Mouse (Mus musculus): ENCODE data around the gene Klf15. TPM values are rescaled to one million over a fixed set of nuclear protein-coding genes. Genes with fewer than 3 reads are reported as not detected.

Klf15 gene
- polyA plus RNA-seq, 1 experiment from 2014 or later, result 10.2 TPM

DNA sequence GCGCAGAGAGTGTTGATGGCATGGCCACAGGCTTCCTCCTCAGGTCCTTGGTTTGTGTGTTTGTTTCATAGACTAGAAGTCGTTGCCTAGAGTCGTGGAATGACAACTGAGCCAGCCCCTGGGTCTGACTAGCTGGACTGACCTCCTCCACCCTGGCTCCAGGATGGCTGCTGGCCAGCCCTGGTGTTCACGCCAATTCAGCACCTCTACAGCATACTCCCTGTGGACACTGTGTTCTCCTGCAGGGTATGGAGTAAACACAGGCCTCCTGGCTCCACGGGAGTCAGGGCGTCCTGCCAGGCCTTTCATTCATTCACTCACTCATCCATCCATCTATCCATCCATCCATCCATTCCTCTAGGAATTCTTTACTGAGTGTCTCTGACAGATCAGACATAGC lies 46.7 kb downstream of the Klf15 start:
- Histone ChIP-seq H3K4me3 (replicated peaks; ENCODE audit: low read length) (no peak overlapping the region), H3K27ac (ENCODE audit: low read length) (no peak overlapping the region), H3K27me3 (ENCODE audit: control insufficient read depth, insufficient read depth, low read length) (no peaks in the 10 kb centered on the region), H3K9me3 (replicated peaks; ENCODE audit: control insufficient read depth, low read length) (no peaks in the 10 kb centered on the region), H3K4me2 (ENCODE audit: low read depth, low read length) (no peak overlapping the region), H3K4me1 (ENCODE audit: control insufficient read depth, insufficient read depth, low read length) (peaks cover 30% of the 10 kb centered on the region), H3K36me3 (ENCODE audit: control insufficient read depth, insufficient read depth, low read length) (no peaks in the 10 kb centered on the region), H3K9ac (ENCODE audit: low read length) (no peak overlapping the region)
- WGBS, result 55% methylated on average over 6 of the region's 6 CpGs
- ATAC-seq (ENCODE audit: insufficient read depth, low FRiP score), result no peak

GRCm38 (mm10) chr6:90512416-90512815 lies 50.0 kb downstream of the Klf15 start:
- 85% methylated on average over 5 of the region's 5 CpGs for WGBS
- ATAC-seq (ENCODE audit: insufficient read depth, low FRiP score), result no peak
- H3K27me3 ChIP-seq (ENCODE audit: control insufficient read depth, insufficient read depth, low read length), result no peaks in the 10 kb centered on the region
- H3K36me3 ChIP-seq (ENCODE audit: control insufficient read depth, insufficient read depth, low read length), result no peaks in the 10 kb centered on the region
- no peak overlapping the region for H3K4me2 ChIP-seq (ENCODE audit: low read depth, low read length)
- no peaks in the 10 kb centered on the region for H3K9me3 ChIP-seq (replicated peaks; ENCODE audit: control insufficient read depth, low read length)
- H3K4me1 ChIP-seq (ENCODE audit: control insufficient read depth, insufficient read depth, low read length), result peaks cover 14% of the 10 kb centered on the region
- H3K9ac ChIP-seq (ENCODE audit: low read length), result no peak overlapping the region
- H3K27ac ChIP-seq (ENCODE audit: low read length), result no peak overlapping the region
- H3K4me3 ChIP-seq (replicated peaks; ENCODE audit: low read length), result no peak overlapping the region

DNA sequence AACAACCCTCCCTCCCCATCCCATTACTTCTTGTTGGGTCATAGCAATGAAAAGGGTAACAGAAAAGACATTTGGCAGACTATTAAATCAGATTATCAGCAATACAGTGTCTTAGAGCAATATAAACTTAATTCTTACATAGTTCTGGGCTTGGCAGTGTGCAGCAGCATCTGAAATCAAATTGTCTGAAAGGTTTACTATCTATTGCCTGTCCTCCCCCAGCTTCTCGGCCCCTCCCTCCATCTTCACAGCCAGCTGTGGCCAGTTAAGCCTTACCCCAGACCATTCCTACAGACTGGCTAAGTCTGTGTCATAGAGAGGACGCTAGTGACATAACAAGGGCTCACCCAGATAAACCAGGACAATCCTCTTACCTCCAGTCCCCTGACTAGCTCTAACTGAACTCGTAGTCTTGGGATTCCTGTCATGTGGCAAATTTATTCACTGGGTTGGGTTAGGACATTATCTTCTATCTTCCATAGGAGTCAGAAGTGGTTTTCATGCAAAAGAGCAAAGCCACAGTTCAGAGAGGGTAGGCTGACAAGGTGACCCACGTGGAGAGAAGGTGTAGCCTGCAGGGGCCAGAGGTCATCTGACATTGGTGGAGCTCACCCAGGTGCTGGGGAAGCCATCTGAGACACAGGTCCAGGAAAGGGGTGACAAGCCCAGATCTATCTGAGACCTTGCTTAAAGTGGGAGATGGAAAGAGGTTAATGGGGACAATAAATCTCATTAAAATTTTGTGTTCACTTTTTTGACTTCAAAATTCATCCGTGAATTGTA lies 50.9 kb downstream of the Klf15 start:
- peaks cover 7% of the 10 kb centered on the region; the same call in 1 of the 2 replicates for H3K4me1 ChIP-seq (ENCODE audit: control insufficient read depth, insufficient read depth, low read length)
- no peak overlapping the region for H3K9ac ChIP-seq (ENCODE audit: low read length)
- ATAC-seq (ENCODE audit: insufficient read depth, low FRiP score), result no peak
- no peaks in the 10 kb centered on the region for H3K36me3 ChIP-seq (ENCODE audit: control insufficient read depth, insufficient read depth, low read length)
- no peaks in the 10 kb centered on the region for H3K27me3 ChIP-seq (ENCODE audit: control insufficient read depth, insufficient read depth, low read length)
- no peak overlapping the region for H3K4me3 ChIP-seq (replicated peaks; ENCODE audit: low read length)
- H3K9me3 ChIP-seq (replicated peaks; ENCODE audit: control insufficient read depth, low read length), result no peaks in the 10 kb centered on the region
- H3K4me2 ChIP-seq (ENCODE audit: low read depth, low read length), result no peak overlapping the region
- WGBS, result 72% methylated on average over 5 of the region's 5 CpGs
- H3K27ac ChIP-seq (ENCODE audit: low read length), result no peak overlapping the region

GRCm38 (mm10) chr6:90514369-90514768 lies 52.0 kb downstream of the Klf15 start:
- Histone ChIP-seq H3K4me2 (ENCODE audit: low read depth, low read length) (no peak overlapping the region), H3K9ac (ENCODE audit: low read length) (no peak overlapping the region), H3K27ac (ENCODE audit: low read length) (no peak overlapping the region), H3K4me3 (replicated peaks; ENCODE audit: low read length) (no peak overlapping the region), H3K4me1 (ENCODE audit: control insufficient read depth, insufficient read depth, low read length) (no peaks in the 10 kb centered on the region), H3K9me3 (replicated peaks; ENCODE audit: control insufficient read depth, low read length) (no peaks in the 10 kb centered on the region), H3K36me3 (ENCODE audit: control insufficient read depth, insufficient read depth, low read length) (no peaks in the 10 kb centered on the region), H3K27me3 (ENCODE audit: control insufficient read depth, insufficient read depth, low read length) (no peaks in the 10 kb centered on the region)
- ATAC-seq (ENCODE audit: insufficient read depth, low FRiP score), result peak; percentile 51; the same call in 1 of the 2 replicates

GRCm38 (mm10) chr6:90514883-90515405 lies 52.6 kb downstream of the Klf15 start:
- Histone ChIP-seq H3K9me3 (replicated peaks; ENCODE audit: control insufficient read depth, low read length) (no peaks in the 10 kb centered on the region), H3K4me1 (ENCODE audit: control insufficient read depth, insufficient read depth, low read length) (no peaks in the 10 kb centered on the region), H3K36me3 (ENCODE audit: control insufficient read depth, insufficient read depth, low read length) (no peaks in the 10 kb centered on the region), H3K27ac (ENCODE audit: low read length) (no peak overlapping the region), H3K4me3 (replicated peaks; ENCODE audit: low read length) (no peak overlapping the region), H3K27me3 (ENCODE audit: control insufficient read depth, insufficient read depth, low read length) (no peaks in the 10 kb centered on the region), H3K9ac (ENCODE audit: low read length) (no peak overlapping the region), H3K4me2 (ENCODE audit: low read depth, low read length) (no peak overlapping the region)
- 30% methylated on average over 4 of the region's 4 CpGs for WGBS
- ATAC-seq (ENCODE audit: insufficient read depth, low FRiP score), result peak; percentile 89

- 39% methylated on average over 3 of the region's 3 CpGs for WGBS
- Histone ChIP-seq H3K27ac (ENCODE audit: low read length) (no peak overlapping the region), H3K4me3 (replicated peaks; ENCODE audit: low read length) (no peak overlapping the region), H3K4me1 (ENCODE audit: control insufficient read depth, insufficient read depth, low read length) (no peaks in the 10 kb centered on the region), H3K4me2 (ENCODE audit: low read depth, low read length) (no peak overlapping the region), H3K9me3 (replicated peaks; ENCODE audit: control insufficient read depth, low read length) (no peaks in the 10 kb centered on the region), H3K9ac (ENCODE audit: low read length) (no peak overlapping the region), H3K27me3 (ENCODE audit: control insufficient read depth, insufficient read depth, low read length) (no peaks in the 10 kb centered on the region), H3K36me3 (ENCODE audit: control insufficient read depth, insufficient read depth, low read length) (no peaks in the 10 kb centered on the region)
- no peak for ATAC-seq (ENCODE audit: insufficient read depth, low FRiP score)
Observed at GRCm38 (mm10) chr6:90518892-90519291, 56.5 kb downstream of the Klf15 start.

DNA sequence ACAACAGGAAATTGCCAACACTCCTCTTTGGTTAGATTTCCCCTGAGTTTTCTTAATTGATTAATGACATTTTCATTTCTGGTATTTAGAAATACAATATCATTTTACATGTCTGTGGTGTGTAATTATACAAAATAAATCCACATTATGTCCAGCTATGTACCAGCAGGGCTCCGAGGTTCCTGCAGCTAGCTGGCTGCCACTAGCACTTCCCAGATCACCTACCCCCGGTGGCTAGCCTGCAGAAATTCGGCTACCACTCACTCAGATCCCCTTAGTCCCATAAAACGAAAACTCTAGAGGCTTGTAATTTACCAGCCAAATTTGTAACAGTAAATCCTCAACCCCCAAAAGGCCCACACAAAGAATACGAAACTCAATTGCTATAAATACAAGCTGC lies 57.0 kb downstream of the Klf15 start:
- no peaks in the 10 kb centered on the region for H3K27me3 ChIP-seq (ENCODE audit: control insufficient read depth, insufficient read depth, low read length)
- ATAC-seq (ENCODE audit: insufficient read depth, low FRiP score), result no peak
- no peaks in the 10 kb centered on the region for H3K36me3 ChIP-seq (ENCODE audit: control insufficient read depth, insufficient read depth, low read length)
- no peak overlapping the region for H3K4me3 ChIP-seq (replicated peaks; ENCODE audit: low read length)
- WGBS, result 40% methylated on average over 5 of the region's 5 CpGs
- H3K9me3 ChIP-seq (replicated peaks; ENCODE audit: control insufficient read depth, low read length), result no peaks in the 10 kb centered on the region
- no peak overlapping the region for H3K27ac ChIP-seq (ENCODE audit: low read length)
- H3K4me2 ChIP-seq (ENCODE audit: low read depth, low read length), result no peak overlapping the region
- no peak overlapping the region for H3K9ac ChIP-seq (ENCODE audit: low read length)
- H3K4me1 ChIP-seq (ENCODE audit: control insufficient read depth, insufficient read depth, low read length), result no peaks in the 10 kb centered on the region

Other genes starting within 250 kb of the Klf15 start
- not detected in 2 replicates for gene Vmn1r53, start 238.1 kb upstream of the Klf15 start, polyA plus RNA-seq (2015; fragmentation: Nextera tagmentation; extraction: Ambion mirVana)
- not detected in 2 replicates for gene Vmn1r54, start 216.3 kb upstream of the Klf15 start, polyA plus RNA-seq (2015; fragmentation: Nextera tagmentation; extraction: Ambion mirVana)
- not detected in 2 replicates for gene BC048671, start 161.4 kb upstream of the Klf15 start, polyA plus RNA-seq (2015; fragmentation: Nextera tagmentation; extraction: Ambion mirVana)
- 0.67 and 1.2 TPM in 2 replicates for gene Chst13, start 137.4 kb upstream of the Klf15 start, polyA plus RNA-seq (2015; fragmentation: Nextera tagmentation; extraction: Ambion mirVana)
- 1.2 and 1.3 TPM in 2 replicates for gene Uroc1, start 129.3 kb upstream of the Klf15 start, polyA plus RNA-seq (2015; fragmentation: Nextera tagmentation; extraction: Ambion mirVana)
- 4.5 and 4.7 TPM in 2 replicates for gene Zxdc, start 93.1 kb upstream of the Klf15 start, polyA plus RNA-seq (2015; fragmentation: Nextera tagmentation; extraction: Ambion mirVana)
- 0.31 and 0.46 TPM in 2 replicates for gene Cfap100, start 33.8 kb upstream of the Klf15 start, polyA plus RNA-seq (2015; fragmentation: Nextera tagmentation; extraction: Ambion mirVana)
- 13.1 and 14.9 TPM in 2 replicates for gene Aldh1l1, start 23.9 kb downstream of the Klf15 start, polyA plus RNA-seq (2015; fragmentation: Nextera tagmentation; extraction: Ambion mirVana)
- 7.6 and 8.5 TPM in 2 replicates for gene Slc41a3, start 142.1 kb downstream of the Klf15 start, polyA plus RNA-seq (2015; fragmentation: Nextera tagmentation; extraction: Ambion mirVana)

Measured in stomach, embryonic 16.5 days (tissue).